Mouse (Mus musculus) cerebellum, adult 2 months (tissue): ENCODE measurements at regions not wholly inside any gene's neighbourhood (a gene's known extent, or its start where the extent isn't known, plus 50 kb on each side); places are given as distances from the start of the nearest gene placed in this dataset.

Experiments used
- DNase-seq, 2 experiments: peaks; one replicate each; pipeline ENCODE4 v3.0.0; 2021
- H3K27ac ChIP-seq: fragments of 200-500 bp; 2 replicates; pipeline ENCODE4 v1.5.1; 2012; ENCODE audit warnings: low read length, control low read depth, inconsistent platforms; ENCODE audit not compliant: insufficient read depth
- H3K27me3 ChIP-seq: fragments of 200-500 bp; 2 replicates; pipeline ENCODE4 v1.6.1; 2012; ENCODE audit warnings: inconsistent platforms, mild to moderate bottlenecking, low read length, moderate library complexity; ENCODE audit not compliant: control insufficient read depth, insufficient read depth
- H3K4me1 ChIP-seq: fragments of 200-500 bp; 2 replicates; pipeline ENCODE4 v1.6.1; 2011; ENCODE audit warnings: low read length; ENCODE audit not compliant: control insufficient read depth, insufficient read depth
- H3K4me3 ChIP-seq: fragments of 200-500 bp; replicated peaks from 2 replicates; pipeline ENCODE3; 2011; ENCODE audit warnings: mild to moderate bottlenecking, low read depth, low read length, control low read depth; ENCODE audit not compliant: insufficient read depth
- CTCF ChIP-seq: fragments of 200-500 bp; IDR thresholded peaks from 2 replicates; pipeline ENCODE4 v1.5.1; 2011; ENCODE audit warnings: low read depth, mild to moderate bottlenecking, control low read depth, low read length, moderate library complexity, borderline replicate concordance; ENCODE audit not compliant: insufficient read depth
- POLR2A ChIP-seq: fragments of 200-500 bp; IDR thresholded peaks from 2 replicates; pipeline ENCODE4 v1.6.1; 2011; ENCODE audit warnings: low read length, control low read depth, borderline replicate concordance; ENCODE audit not compliant: insufficient read depth
- WGBS: fragments of 180-500 bp; shearing (Covaris S2); methylation state at CpG from one replicate; pipeline ENCODE4 v1.1.7; 2018; 5-methylcytosine and 5-hydroxymethylcytosine counted together

DNA sequence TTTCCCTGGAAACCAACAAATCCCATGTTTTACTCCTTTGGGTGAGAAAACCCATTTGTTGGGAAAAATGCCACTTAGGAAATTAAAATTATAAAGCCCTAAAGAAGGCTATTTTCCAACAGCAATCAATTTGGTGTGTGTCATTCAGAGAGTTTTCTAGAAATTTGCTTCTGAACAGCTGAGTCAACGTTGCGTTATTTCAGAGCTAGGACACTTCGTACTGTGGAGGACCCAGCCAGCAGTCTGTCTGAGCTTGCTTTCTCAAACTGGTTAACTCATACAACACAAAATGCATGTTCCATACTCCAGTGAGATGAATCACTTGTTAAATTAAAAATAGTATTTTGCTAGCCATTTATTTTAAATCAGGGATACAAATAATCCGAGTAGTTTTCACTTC is 131.5 kb downstream of the Kcnj2 start:
- 81% methylated on average over 4 of the region's 4 CpGs for WGBS
- H3K4me1 ChIP-seq = no peaks in the 10 kb centered on the region
- DNase-seq = no peak
- no peaks in the 10 kb centered on the region for H3K27me3 ChIP-seq
- H3K4me3 ChIP-seq = no peak overlapping the region
- H3K27ac ChIP-seq = no peak overlapping the region
- TF ChIP-seq POLR2A = no peak
- no peak for TF ChIP-seq CTCF

DNA sequence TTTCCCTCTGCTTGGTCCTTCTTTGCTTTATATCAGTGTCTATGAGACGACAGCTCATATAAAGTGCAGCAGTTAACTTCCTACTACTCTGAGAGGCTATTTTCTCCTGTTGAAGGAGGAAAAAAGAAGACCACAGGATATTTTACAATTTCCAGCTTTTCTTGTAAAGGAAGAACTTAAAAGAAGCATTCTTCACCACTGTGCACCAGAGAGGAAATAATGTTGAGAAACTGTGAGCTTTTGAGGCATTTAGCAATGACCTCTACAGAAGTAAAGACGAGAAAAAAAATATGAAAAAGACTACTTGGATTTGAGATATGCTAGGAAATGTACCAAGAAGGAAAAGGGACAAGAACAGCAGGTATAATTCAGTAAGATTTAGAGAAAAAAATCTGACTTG is 134.5 kb downstream of the Kcnj2 start:
- Histone ChIP-seq H3K27ac (no peak overlapping the region), H3K4me3 (no peak overlapping the region), H3K4me1 (no peaks in the 10 kb centered on the region), H3K27me3 (no peaks in the 10 kb centered on the region)
- TF ChIP-seq POLR2A (no peak), CTCF (no peak)
- WGBS = 75% methylated on average over 2 of the region's 2 CpGs
- DNase-seq = no peak

DNA sequence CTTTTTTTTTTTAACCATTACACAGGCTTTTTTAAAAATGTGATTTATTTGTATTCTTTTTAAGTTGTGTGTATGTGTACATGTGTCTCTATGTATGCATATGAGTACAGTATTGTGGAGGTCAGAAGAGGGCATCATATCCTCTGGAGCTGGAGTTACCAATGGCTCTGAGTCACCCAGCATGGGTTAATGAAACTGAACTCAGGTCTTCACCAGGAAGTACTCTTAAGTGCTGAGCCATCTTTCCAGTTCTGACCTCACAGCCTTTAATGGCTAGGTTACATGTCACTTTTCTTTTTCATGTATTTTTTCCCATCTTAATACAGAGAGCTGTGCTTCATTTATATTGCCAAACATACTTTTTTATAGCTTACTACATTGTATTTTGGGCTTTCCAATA is 136.8 kb downstream of the Kcnj2 start:
- H3K27ac ChIP-seq = no peak overlapping the region
- no peaks in the 10 kb centered on the region for H3K27me3 ChIP-seq
- H3K4me1 ChIP-seq = no peaks in the 10 kb centered on the region
- no peak for DNase-seq
- no peak for TF ChIP-seq POLR2A
- no peak for TF ChIP-seq CTCF
- no peak overlapping the region for H3K4me3 ChIP-seq

DNA sequence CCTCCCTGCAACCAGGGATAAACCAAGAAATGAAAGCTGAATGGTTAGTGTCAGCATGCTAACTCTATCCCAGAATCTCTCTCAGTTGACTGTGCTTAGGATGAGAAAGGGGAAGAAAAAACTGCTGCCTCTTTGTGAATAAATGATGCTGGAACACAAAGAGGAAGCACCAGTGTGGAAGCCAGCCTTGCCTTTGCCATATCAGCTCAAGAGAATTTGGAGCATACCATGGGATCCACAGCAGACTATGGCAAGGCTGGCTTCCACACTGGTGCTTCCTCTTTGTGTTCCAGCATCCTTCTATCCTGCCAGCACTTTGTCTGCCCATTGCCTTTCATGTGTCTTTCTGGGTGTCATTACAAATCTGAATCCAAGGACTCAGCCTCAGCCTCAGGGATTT is 144.6 kb downstream of the Kcnj2 start:
- DNase-seq = no peak
- TF ChIP-seq CTCF (no peak), POLR2A (no peak)

DNA sequence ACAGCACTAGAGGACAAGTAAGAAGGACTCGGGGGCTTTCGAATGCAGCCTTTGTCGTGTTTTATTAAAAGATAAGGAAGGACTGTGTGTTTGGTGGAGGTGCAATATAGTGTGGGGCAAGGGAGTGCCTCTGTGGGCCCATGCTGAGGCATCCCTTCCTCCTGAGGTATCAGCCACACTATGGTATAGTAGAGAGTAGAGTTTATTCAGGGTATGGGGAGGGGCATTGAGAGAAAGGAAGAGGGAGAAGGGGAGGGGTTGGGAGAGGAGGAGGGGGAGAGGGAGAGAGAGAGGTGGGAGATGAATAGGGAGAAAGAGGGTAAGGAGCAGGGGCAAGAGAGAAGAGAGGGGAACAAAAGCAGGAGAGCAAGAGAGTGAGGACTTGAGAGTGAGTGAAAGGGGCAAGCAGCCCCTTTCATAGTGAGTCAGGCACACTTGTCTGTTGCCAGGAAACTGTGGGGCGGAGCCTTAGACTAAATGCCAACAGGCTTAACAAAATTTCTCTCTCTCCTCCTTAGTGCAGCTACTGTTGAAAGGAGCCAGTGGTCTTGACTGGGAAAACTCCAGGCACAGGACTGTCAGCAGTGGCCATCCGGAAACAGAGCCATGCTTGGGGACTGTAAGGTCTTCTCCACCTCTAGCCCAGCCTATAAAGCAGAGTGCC is 146.2 kb downstream of the Kcnj2 start:
- TF ChIP-seq CTCF (no peak), POLR2A (no peak)
- no peak for DNase-seq
- Histone ChIP-seq H3K27ac (no peak overlapping the region), H3K27me3 (no peaks in the 10 kb centered on the region), H3K4me1 (no peaks in the 10 kb centered on the region), H3K4me3 (no peak overlapping the region)
- 64% methylated on average over 5 of the region's 5 CpGs for WGBS

More for the DNA sequence above, 144.6 kb downstream of the Kcnj2 start:
- H3K4me3 ChIP-seq = no peak overlapping the region
- no peaks in the 10 kb centered on the region for H3K27me3 ChIP-seq
- no peaks in the 10 kb centered on the region for H3K4me1 ChIP-seq
- H3K27ac ChIP-seq = no peak overlapping the region

DNA sequence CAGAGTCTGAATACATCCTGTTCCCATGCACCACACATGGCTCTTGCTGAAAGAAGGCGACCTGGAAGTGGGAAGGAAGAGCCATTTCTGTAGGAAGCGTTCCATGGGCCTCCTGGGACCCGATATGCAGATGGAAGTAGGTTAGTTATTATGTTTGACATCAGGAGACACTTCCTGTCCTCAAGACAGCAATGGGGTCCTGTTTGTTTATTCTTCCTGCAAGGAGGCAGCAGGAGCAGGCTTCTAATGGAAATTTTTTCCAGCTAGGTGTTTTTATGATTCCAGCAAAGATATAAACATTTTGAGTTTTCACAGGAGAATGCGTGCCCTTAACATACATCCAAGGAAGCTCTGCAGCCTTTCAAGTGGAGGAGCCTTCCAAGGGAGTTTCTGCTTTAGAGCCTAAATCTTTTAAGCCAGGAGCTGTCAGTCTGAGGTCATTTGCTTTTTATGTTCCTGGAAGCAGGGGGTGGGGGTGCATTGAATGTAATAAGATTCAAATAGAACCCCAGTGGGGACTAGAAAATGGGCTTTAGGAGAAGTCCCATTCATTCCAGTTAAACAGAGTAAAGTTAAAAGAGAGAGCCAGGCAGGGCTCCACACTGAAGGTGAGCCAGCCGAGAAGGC is 146.9 kb downstream of the Kcnj2 start:
- Histone ChIP-seq H3K27ac (no peak overlapping the region), H3K4me3 (no peak overlapping the region), H3K4me1 (no peaks in the 10 kb centered on the region), H3K27me3 (no peaks in the 10 kb centered on the region)
- WGBS = 52% methylated on average over 5 of the region's 5 CpGs
- TF ChIP-seq CTCF (no peak), POLR2A (no peak)
- DNase-seq = no peak

DNA sequence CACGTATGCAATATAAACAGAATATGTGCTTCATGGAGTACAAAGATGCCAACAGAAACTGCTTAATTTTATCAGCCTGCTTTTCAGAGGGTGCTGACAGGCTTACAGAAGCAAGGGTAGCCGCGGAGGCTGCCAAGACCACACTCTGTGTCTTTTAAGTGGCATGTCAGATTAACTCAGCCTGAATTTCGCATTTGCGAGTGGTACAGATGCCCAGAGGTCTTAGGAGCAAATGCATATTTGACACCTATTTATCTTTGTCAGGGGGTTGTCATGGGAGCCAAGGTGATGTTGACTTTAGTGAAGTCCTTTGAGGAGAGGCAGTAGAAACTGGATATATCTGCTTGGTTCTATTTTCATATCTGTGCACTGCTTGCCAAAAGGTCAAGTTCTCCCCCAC is 149.0 kb downstream of the Kcnj2 start:
- no peak for DNase-seq
- Histone ChIP-seq H3K4me1 (no peaks in the 10 kb centered on the region), H3K27me3 (no peaks in the 10 kb centered on the region), H3K4me3 (no peak overlapping the region), H3K27ac (no peak overlapping the region)
- no peak for TF ChIP-seq CTCF
- TF ChIP-seq POLR2A = no peak
- 13% methylated on average over 5 of the region's 5 CpGs for WGBS

DNA sequence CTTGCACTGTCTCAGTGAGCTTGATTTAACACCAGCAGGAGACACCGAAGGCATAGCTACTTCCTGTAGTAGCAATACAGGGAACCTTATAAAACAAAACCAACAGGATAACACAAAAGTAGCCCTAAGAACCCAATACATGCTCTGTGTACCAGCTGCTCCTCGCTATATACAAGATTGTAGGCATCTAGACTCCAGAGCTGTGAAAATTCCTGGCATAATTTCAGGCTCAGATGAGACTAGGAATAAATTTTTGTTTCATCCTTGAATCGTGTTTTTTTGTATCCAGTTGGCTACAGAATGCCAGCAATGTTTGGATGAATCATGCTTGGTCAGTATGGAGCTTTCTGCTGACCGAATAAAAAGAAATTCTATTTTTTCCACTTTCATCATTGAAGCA is 157.9 kb downstream of the Kcnj2 start:
- H3K4me3 ChIP-seq = no peak overlapping the region
- 70% methylated on average over 4 of the region's 4 CpGs for WGBS
- TF ChIP-seq CTCF = no peak
- TF ChIP-seq POLR2A = no peak
- no peaks in the 10 kb centered on the region for H3K27me3 ChIP-seq
- no peak for DNase-seq
- no peak overlapping the region for H3K27ac ChIP-seq
- no peaks in the 10 kb centered on the region for H3K4me1 ChIP-seq
